Mouse (Mus musculus) bone marrow, adult 2 months (tissue): Measurements from ENCODE around the gene Nup35. TPM values are rescaled to one million over a fixed set of nuclear protein-coding genes. Genes with fewer than 3 reads are reported as not detected.

Experiments used
- H3K27ac ChIP-seq: fragments of 200-500 bp; 2 replicates; pipeline ENCODE4 v1.5.1; 2012; ENCODE audit warnings: low read depth, mild to moderate bottlenecking, control low read depth, inconsistent platforms, low read length; ENCODE audit not compliant: control insufficient read depth, poor library complexity, insufficient read depth
- H3K4me1 ChIP-seq: fragments of 200-500 bp; 2 replicates; pipeline ENCODE4 v1.6.1; 2011; ENCODE audit warnings: low read length; ENCODE audit not compliant: control insufficient read depth, insufficient read depth
- H3K4me3 ChIP-seq: fragments of 200-500 bp; replicated peaks from 2 replicates; pipeline ENCODE3; 2011; ENCODE audit warnings: mild to moderate bottlenecking, low read depth, low read length, control low read depth; ENCODE audit not compliant: control insufficient read depth
- CTCF ChIP-seq: fragments of 200-500 bp; IDR thresholded peaks from 2 replicates; pipeline ENCODE4 v1.5.1; 2011; ENCODE audit warnings: low read length, control low read depth; ENCODE audit not compliant: control insufficient read depth, insufficient read depth
- POLR2A ChIP-seq: fragments of 200-500 bp; IDR thresholded peaks from 2 replicates; pipeline ENCODE4 v1.6.1; 2011; ENCODE audit warnings: low read depth, mild to moderate bottlenecking, control low read depth, low read length, borderline replicate concordance; ENCODE audit not compliant: control insufficient read depth
- WGBS: fragments of 180-500 bp; shearing (Covaris S2); methylation state at CpG from one replicate; pipeline ENCODE4 v1.1.7; 2018; 5-methylcytosine and 5-hydroxymethylcytosine counted together
- polyA plus RNA-seq: library from polyadenylated mRNA; stranded (reverse); fragments of >200 nt; gene quantifications from 2 replicates; pipeline ENCODE4 v1.2.4, GENCODE M21; 2011; ENCODE audit warnings: low replicate concordance; ENCODE audit not compliant: missing spikeins, insufficient read depth, insufficient read length

The Nup35 gene
- polyA plus RNA-seq, 1 experiment, result 16.8 TPM

DNA sequence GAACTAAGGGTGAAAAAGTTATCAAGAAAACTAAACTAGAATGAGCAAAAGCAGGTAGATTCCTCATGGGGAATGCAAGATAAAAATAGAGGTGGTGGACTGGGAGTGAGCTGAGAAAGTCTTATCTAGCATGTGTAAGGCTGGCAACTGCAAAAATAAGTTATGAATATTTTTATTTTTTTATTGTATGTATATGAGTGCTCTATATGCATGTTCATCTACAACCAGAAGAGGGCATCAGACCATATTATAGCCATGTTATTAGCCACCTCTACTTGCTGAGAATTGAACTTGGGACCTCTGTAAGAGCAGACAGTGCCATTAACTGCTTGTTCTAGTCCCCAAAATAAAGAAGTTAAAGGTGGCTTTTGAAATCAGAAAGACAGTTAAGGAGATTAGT is 44.4 kb downstream of the Nup35 start:
- no peak overlapping the region for H3K4me3 ChIP-seq
- no peaks in the 10 kb centered on the region for H3K4me1 ChIP-seq
- TF ChIP-seq CTCF, result no peak
- no peak for TF ChIP-seq POLR2A
- no peak overlapping the region for H3K27ac ChIP-seq

GRCm38 (mm10) chr2:80662682-80663081 is 45.6 kb downstream of the Nup35 start:
- TF ChIP-seq CTCF, result no peak
- TF ChIP-seq POLR2A, result no peak
- no peak overlapping the region for H3K27ac ChIP-seq
- WGBS, result 94% methylated on average over 2 of the region's 2 CpGs
- H3K4me3 ChIP-seq, result no peak overlapping the region
- no peaks in the 10 kb centered on the region for H3K4me1 ChIP-seq

GRCm38 (mm10) chr2:80667396-80667964 is 50.4 kb downstream of the Nup35 start:
- 92% methylated on average over 5 of the region's 5 CpGs for WGBS
- Histone ChIP-seq H3K4me3 (no peak overlapping the region), H3K4me1 (no peaks in the 10 kb centered on the region), H3K27ac (no peak overlapping the region)
- TF ChIP-seq CTCF (no peak), POLR2A (no peak)

GRCm38 (mm10) chr2:80669868-80670666 is 53.0 kb downstream of the Nup35 start:
- no peak for TF ChIP-seq CTCF
- no peak for TF ChIP-seq POLR2A
- H3K4me3 ChIP-seq, result no peak overlapping the region

DNA sequence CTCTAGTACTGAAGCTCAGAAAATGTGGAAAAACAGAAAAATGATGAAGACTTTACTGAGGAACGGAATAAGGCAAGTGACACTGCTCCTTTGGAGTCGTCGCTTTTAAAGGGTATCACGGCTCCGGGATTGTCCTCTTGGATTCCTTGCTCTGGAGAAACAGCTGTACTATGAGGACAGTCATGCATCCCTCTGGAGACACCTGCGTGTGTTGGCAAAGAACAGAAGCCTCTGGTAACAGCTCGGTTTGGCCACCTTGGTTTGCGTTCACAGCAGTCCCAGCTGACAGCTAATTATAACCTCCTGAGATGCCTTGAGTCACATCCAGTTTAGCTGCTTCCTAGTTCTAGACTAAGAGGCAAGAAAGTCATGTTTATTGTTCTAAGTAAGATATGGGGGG is 61.8 kb downstream of the Nup35 start:
- TF ChIP-seq CTCF (no peak), POLR2A (no peak)
- H3K4me1 ChIP-seq, result no peaks in the 10 kb centered on the region; the same call in 1 of the 2 replicates

More at GRCm38 (mm10) chr2:80669868-80670666, 53.0 kb downstream of the Nup35 start:
- Histone ChIP-seq H3K27ac (no peak overlapping the region), H3K4me1 (no peaks in the 10 kb centered on the region)
- 79% methylated on average over 11 of the region's 11 CpGs for WGBS

GRCm38 (mm10) chr2:80683727-80684239 is 66.7 kb downstream of the Nup35 start:
- Histone ChIP-seq H3K4me1 (no peaks in the 10 kb centered on the region; the same call in 1 of the 2 replicates), H3K4me3 (no peak overlapping the region), H3K27ac (no peak overlapping the region)
- TF ChIP-seq POLR2A (no peak), CTCF (no peak)
- 57% methylated on average over 6 of the region's 6 CpGs for WGBS

More for the DNA sequence above, 61.8 kb downstream of the Nup35 start:
- no peak overlapping the region for H3K27ac ChIP-seq
- WGBS, result 84% methylated on average over 8 of the region's 8 CpGs
- no peak overlapping the region for H3K4me3 ChIP-seq

DNA sequence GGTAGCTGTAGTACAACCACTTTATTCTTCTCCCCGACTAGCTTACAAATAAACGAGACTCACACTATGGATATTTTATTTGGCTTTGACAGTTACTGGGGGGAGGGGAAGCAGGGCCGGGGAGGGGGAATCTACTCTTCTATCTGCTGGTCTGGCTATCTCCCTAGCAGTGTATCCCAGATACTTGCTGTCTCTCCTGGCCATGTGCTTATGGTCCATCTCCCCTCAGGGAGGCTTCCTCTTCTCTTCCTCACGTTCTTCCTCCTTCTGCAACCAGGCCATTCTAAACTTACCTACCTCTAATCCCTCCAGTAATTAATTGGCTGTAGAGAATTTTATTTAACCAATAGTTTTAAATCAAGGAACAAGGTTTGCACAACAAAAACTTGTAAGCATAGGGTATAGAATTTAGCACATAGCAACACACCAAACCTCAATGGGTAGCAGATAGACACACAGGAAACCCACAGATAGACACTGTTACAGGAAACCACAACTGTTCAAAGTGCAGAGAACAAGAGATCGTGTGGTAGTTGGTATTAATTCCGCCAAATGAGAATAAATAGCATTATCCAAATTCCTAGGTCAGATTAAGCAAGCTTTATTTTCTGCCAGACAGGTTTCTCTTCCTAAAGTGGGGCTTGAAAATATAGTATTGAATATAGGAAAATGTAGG is 67.5 kb downstream of the Nup35 start:
- TF ChIP-seq POLR2A (no peak), CTCF (no peak)
- WGBS, result 25% methylated on average over 6 of the region's 6 CpGs

GRCm38 (mm10) chr2:80688261-80688660 is 71.2 kb downstream of the Nup35 start:
- H3K4me1 ChIP-seq, result no peaks in the 10 kb centered on the region
- no peak overlapping the region for H3K27ac ChIP-seq
- WGBS, result 78% methylated on average over 4 of the region's 4 CpGs
- TF ChIP-seq POLR2A (no peak), CTCF (no peak)
- H3K4me3 ChIP-seq, result no peak overlapping the region

More for the DNA sequence above, 67.5 kb downstream of the Nup35 start:
- Histone ChIP-seq H3K4me1 (no peaks in the 10 kb centered on the region), H3K27ac (no peak overlapping the region), H3K4me3 (no peak overlapping the region)
